Mouse (Mus musculus) stomach, postnatal 0 days (tissue): ENCODE results near the gene Vmn1r55. TPM values are rescaled to one million over a fixed set of nuclear protein-coding genes. Genes with fewer than 3 reads are reported as not detected.
"Not testable (repeated sequence)": the region's sequence is repeated elsewhere in the genome, so short reads cannot be mapped to it uniquely, and the experiment has no call there.

Experiments used
- ATAC-seq: fragments of 200-750 bp; cut with Nextera tagmentation; 2 replicates; pipeline ENCODE4 v1.8.0; 2017; ENCODE audit not compliant: low FRiP score, low TSS enrichment
- DNase-seq: peaks from one replicate; pipeline ENCODE4 v3.0.0-alpha.2; 2016; ENCODE audit warnings: low spot score
- H3K27ac ChIP-seq: fragments of 300-500 bp; sonication (generic); replicated peaks from 2 replicates; pipeline ENCODE4 v1.5.1; 2014; ENCODE audit warnings: mild to moderate bottlenecking, control low read depth
- H3K27me3 ChIP-seq: fragments of 300-500 bp; sonication (generic); 2 replicates; pipeline ENCODE4 v1.6.1; 2014; ENCODE audit warnings: low read length; ENCODE audit not compliant: control insufficient read depth, insufficient read depth
- H3K36me3 ChIP-seq: fragments of 300-500 bp; sonication (generic); 2 replicates; pipeline ENCODE4 v1.6.1; 2014; ENCODE audit warnings: low read length, mixed read lengths; ENCODE audit not compliant: control insufficient read depth, insufficient read depth
- H3K4me1 ChIP-seq: fragments of 300-500 bp; sonication (generic); replicated peaks from 2 replicates; pipeline ENCODE4 v1.6.1; 2014; ENCODE audit warnings: antibody characterized with exemption; ENCODE audit not compliant: control insufficient read depth, insufficient read depth
- H3K4me2 ChIP-seq: fragments of 300-500 bp; sonication (generic); replicated peaks from 2 replicates; pipeline ENCODE4 v1.6.1; 2014; ENCODE audit warnings: low read depth, mild to moderate bottlenecking, control low read depth, moderate library complexity
- H3K4me3 ChIP-seq: fragments of 300-500 bp; sonication (generic); 2 replicates; pipeline ENCODE4 v1.5.1; 2014; ENCODE audit warnings: low read depth, low read length, control low read depth
- H3K9ac ChIP-seq: fragments of 300-500 bp; sonication (generic); 2 replicates; pipeline ENCODE4 v1.6.1; 2014; ENCODE audit warnings: mild to moderate bottlenecking, low read length, control low read depth, mixed read lengths
- H3K9me3 ChIP-seq: fragments of 300-500 bp; sonication (generic); 2 replicates; pipeline ENCODE4 v1.6.1; 2016; ENCODE audit warnings: low read length; ENCODE audit not compliant: control insufficient read depth
- CTCF ChIP-seq: IDR thresholded peaks from 2 replicates; pipeline ENCODE4 v1.5.1; 2016; ENCODE audit warnings: antibody characterized with exemption, low read depth, mild to moderate bottlenecking, moderate library complexity
- EP300 ChIP-seq: optimal IDR thresholded peaks from 2 replicates; pipeline ENCODE3; 2016; ENCODE audit warnings: antibody characterized with exemption
- WGBS: fragments of 180-500 bp; shearing (Covaris S2); extraction: QIAGEN DNeasy Blood & Tissue Kit; methylation state at CpG from one replicate; pipeline ENCODE4 v1.1.7; 2014; 5-methylcytosine and 5-hydroxymethylcytosine counted together
- polyA plus RNA-seq: library from polyadenylated mRNA; unstranded; fragments of >200 nt; fragmentation: Nextera tagmentation; extraction: Ambion mirVana; gene quantifications from 2 replicates; pipeline ENCODE4 v1.2.1, GENCODE M21; 2015

Vmn1r55 gene
- 0.01 TPM in 1 of 2 replicates, not detected in the other for polyA plus RNA-seq

DNA sequence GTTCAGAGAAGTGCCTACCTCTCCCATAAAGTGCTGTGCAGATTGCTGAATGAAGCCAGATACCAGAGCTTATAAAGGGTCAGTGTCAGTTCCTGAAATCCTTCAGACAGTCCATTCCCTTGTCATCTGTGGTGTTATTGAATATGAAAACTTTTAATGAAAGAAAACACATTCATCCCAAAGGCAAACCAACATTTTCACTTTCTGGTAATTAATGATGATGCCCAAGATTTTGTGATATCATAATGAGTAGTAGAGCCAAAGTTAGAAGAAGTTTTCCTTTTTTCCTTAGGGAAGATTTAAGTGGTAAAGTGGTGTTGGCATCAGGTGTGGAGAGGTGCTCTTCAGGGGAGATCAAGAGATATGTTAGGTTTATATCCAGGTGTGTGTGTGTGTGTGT lies at the start of gene Vmn1r55:
Gene Vmn1r55 (minus strand): TSS at position 101 of the 400 bp plus-strand sequence.
- H3K4me1 ChIP-seq, H3K36me3 ChIP-seq, ATAC-seq, H3K27me3 ChIP-seq, H3K4me2 ChIP-seq, H3K9ac ChIP-seq, H3K27ac ChIP-seq, DNase-seq, H3K9me3 ChIP-seq, H3K4me3 ChIP-seq: not testable (repeated sequence)

DNA sequence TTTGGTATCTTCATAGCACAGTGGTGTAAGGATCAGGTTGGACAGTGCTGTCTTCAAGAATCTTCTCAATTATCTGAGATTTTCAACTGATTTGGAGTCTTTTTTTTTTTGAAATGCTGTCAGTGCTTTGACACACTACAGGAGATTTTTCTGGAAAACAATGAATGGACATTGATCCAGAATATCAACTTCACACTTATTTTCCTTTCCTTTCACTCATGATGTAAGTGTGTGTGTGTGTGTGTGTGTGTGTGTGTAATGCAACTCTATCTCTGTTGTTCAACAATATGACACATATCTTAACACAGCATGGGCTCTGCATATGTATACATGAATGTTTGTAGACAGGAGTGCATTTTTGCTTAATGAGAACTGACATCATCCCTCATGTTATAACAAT lies 47.2 kb upstream of the Vmn1r55 start, which contains the start of gene Vmn1r56:
Gene Vmn1r56 (minus strand): TSS at position 101 of the 400 bp plus-strand sequence.
- not testable (repeated sequence) for H3K4me2 ChIP-seq, H3K9ac ChIP-seq

GRCm38 (mm10) chr7:5125549-5126406 lies 23.7 kb downstream of the Vmn1r55 start, which contains the start of gene Rasl2-9:
Gene Rasl2-9, minus strand, starts transcription at chr7:5125950.
- Histone ChIP-seq H3K4me3 (peak within 1 kb of the TSS; percentile 17), H3K4me1 (no peaks in the 10 kb centered on the region), H3K27ac (no peak within 1 kb of the TSS), H3K36me3 (no peaks in the 10 kb centered on the region), H3K27me3 (no peaks in the 10 kb centered on the region), H3K9me3 (no peaks in the 10 kb centered on the region), H3K4me2 (peak within 1 kb of the TSS; percentile 59), H3K9ac (no peak within 1 kb of the TSS)
- peak; percentile 76; the same call in 1 of the 2 replicates for ATAC-seq
- peak; percentile 80 for DNase-seq
- WGBS: 18% methylated on average over 42 of the region's 42 CpGs
- no peak for TF ChIP-seq EP300
- TF ChIP-seq CTCF: peak; percentile 86

More for the DNA sequence above, 47.2 kb upstream of the Vmn1r55 start, which contains the start of gene Vmn1r56:
- H3K9me3 ChIP-seq, DNase-seq, H3K4me1 ChIP-seq, H3K27ac ChIP-seq, H3K4me3 ChIP-seq, H3K27me3 ChIP-seq, H3K36me3 ChIP-seq, ATAC-seq: not testable (repeated sequence)

DNA sequence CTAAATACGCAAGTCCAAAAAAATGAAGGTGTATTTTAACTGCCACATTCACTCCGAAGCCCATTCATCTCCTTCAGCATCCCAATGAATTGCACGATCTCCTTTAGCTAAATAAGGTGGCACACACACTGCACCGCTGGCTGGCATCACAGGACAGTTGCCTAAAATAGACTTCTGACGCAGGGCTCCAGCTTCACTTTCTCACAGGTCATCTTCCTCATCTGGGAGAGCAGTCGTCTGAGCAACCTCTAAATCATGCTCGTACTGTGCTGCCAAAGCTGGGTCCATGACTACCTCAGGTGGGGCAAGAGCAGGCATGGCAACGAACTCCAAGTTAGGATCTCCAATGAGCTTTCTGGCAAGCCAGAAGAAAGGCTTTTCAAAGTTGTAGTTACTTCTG lies 24.4 kb downstream of the Vmn1r55 start:
- Histone ChIP-seq H3K4me2 (no peak overlapping the region), H3K9ac (no peak overlapping the region), H3K27me3 (no peaks in the 10 kb centered on the region), H3K4me3 (no peak overlapping the region), H3K27ac (no peak overlapping the region), H3K36me3 (no peaks in the 10 kb centered on the region), H3K4me1 (no peaks in the 10 kb centered on the region), H3K9me3 (no peaks in the 10 kb centered on the region)
- DNase-seq (no peak), ATAC-seq (no peak)
- 80% methylated on average over 8 of the region's 8 CpGs for WGBS
- TF ChIP-seq EP300 (no peak), CTCF (no peak)

DNA sequence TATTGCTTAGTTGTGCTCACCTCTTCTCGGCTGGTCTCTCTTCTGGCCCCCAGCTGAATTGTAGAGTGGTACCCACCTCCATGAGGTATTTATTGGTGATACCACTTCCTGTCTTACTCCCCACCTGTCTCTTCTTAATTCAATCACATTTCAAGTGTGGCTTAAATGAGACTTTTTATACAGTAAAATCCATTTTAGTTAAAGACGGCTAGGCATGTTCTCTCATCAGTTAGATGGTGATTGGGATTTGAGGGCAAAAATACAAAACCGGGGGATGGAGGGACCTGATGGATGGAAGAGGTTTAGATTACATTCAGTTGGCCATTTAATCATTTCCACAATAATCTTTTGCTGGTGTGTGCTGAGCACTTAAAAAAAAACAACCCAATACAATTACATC lies 32.6 kb downstream of the Vmn1r55 start, which contains the start of gene Rfpl4:
Gene Rfpl4 (minus strand): TSS at position 101 of the 400 bp plus-strand sequence.
- Histone ChIP-seq H3K27me3 (no peaks in the 10 kb centered on the region), H3K4me1 (no peaks in the 10 kb centered on the region), H3K9ac (no peak within 1 kb of the TSS), H3K9me3 (no peaks in the 10 kb centered on the region), H3K27ac (no peak within 1 kb of the TSS), H3K4me2 (no peak within 1 kb of the TSS), H3K4me3 (no peak within 1 kb of the TSS), H3K36me3 (no peaks in the 10 kb centered on the region)
- DNase-seq (no peak), ATAC-seq (no peak)
- no peak for TF ChIP-seq EP300
- no peak for TF ChIP-seq CTCF
- 87% methylated on average over 3 of the region's 3 CpGs for WGBS

DNA sequence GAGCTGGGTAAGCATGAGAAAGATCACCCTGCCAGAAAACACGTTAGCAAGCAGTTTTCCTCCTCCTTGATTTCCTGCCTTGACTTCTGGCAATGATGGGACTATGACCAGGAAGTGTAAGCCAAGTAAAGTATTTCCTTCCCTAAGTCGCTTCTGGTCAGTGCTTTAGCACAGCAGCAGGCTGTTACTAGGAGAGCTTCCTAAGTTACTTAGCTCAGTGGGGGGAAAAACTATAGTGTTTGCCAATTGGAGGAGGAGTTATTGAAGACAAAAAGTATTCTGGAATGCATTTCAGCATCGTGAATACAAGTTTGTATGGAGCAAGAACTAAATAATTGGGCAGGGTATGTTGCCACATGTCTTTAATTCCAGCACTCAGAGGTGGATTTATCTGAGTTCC lies 36.8 kb downstream of the Vmn1r55 start:
- no peak overlapping the region for H3K9ac ChIP-seq
- TF ChIP-seq EP300 (no peak), CTCF (no peak)

More for the DNA sequence above, 36.8 kb downstream of the Vmn1r55 start:
- H3K27me3 ChIP-seq: no peaks in the 10 kb centered on the region
- H3K4me1 ChIP-seq: no peaks in the 10 kb centered on the region
- no peak overlapping the region for H3K27ac ChIP-seq
- ATAC-seq (no peak), DNase-seq (no peak)
- no peaks in the 10 kb centered on the region for H3K9me3 ChIP-seq
- H3K4me3 ChIP-seq: no peak overlapping the region
- H3K4me2 ChIP-seq: no peak overlapping the region
- no peaks in the 10 kb centered on the region for H3K36me3 ChIP-seq
- WGBS: 16% methylated on average over 3 of the region's 3 CpGs
